Mouse (Mus musculus) lung, postnatal 0 days (tissue): ENCODE results near the gene Gm26657.

Experiments
- CTCF ChIP-seq: IDR thresholded peaks from 2 replicates; pipeline ENCODE4 v1.5.1; 2016; ENCODE audit warnings: antibody characterized with exemption, mild to moderate bottlenecking
- EP300 ChIP-seq: IDR thresholded peaks from 2 replicates; pipeline ENCODE4 v1.6.1; 2016; ENCODE audit warnings: antibody characterized with exemption, mild to moderate bottlenecking, control low read depth

- TF ChIP-seq CTCF (no peak), EP300 (no peak)
These were observed 3.7 kb downstream of the Gm26657 start, which contains the start of gene Actl7a for GRCm38 (mm10) chr4:56743363-56744195.
